ENCODE assay signal across 7 mouse cellular contexts in the genomic region with DNA sequence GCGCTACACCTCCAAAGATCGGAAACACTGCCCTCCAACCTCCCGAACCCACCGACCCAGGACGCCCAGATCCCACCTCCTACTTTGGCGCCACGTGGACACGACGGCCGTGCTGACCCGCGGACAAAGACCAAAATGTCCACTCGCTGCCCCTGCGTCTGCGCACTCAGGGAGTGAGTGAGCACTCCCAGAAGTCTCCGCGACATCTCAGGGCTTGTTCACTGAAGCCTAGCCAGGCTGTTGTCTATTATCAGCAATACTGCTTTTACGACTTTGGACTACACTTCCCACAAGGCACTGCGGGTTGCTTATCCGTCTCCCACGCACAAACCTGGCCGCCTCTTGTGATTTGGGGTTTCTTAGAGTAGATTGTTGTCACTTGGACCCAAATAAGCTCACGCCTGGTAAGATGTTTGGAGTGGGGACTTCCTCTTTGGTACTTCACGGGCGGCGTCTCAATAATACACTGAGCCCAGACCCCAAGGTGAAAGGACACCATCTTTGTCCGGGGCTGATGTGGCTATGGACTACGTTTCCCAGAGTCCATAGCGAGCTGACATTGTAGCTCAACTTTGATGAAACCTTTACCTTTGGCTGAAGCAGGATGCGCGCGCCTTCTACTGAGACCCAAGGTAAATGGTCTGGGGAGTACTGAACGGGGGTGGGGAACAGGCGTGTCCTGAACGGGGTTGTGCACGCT. TPM values are rescaled to one million over a fixed set of nuclear protein-coding genes. Genes with fewer than 3 reads are reported as not detected.
DNase-seq lines count a peak whose midpoint lies in the region; ATAC-seq and TF ChIP-seq lines count a peak whose summit lies in the region.

TSS of gene Zfp146 (minus strand) at position 168 of the 700 bp plus-strand sequence.

- ATAC-seq in embryonic facial prominence, embryonic 13.5 days (ENCODE audit: insufficient number of reproducible peaks, insufficient read depth, low FRiP score, low TSS enrichment, low read depth): peak; percentile 94
- ATAC-seq in limb, embryonic 12.5 days (ENCODE audit: insufficient number of reproducible peaks, insufficient read depth, low FRiP score, low TSS enrichment, low read depth): peak; percentile 94
- ATAC-seq in midbrain, embryonic 15.5 days (replicated peaks): peak; percentile 96

- H3K27me3 ChIP-seq in embryonic facial prominence, embryonic 13.5 days: no peaks in the 10 kb centered on the region
- no peaks in the 10 kb centered on the region for H3K27me3 ChIP-seq in kidney, adult 2 months (replicated peaks; ENCODE audit: control insufficient read depth, insufficient read depth, low read length)
- no peaks in the 10 kb centered on the region for H3K27me3 ChIP-seq in limb, embryonic 12.5 days
- no peaks in the 10 kb centered on the region for H3K27me3 ChIP-seq in midbrain, embryonic 15.5 days (replicated peaks)
- no peaks in the 10 kb centered on the region for H3K27me3 ChIP-seq in spleen, adult 2 months (ENCODE audit: control insufficient read depth, insufficient read depth, low read length)

- peaks cover 11% of the 10 kb centered on the region for H3K4me1 ChIP-seq in embryonic facial prominence, embryonic 13.5 days
- H3K4me1 ChIP-seq in kidney, adult 2 months (ENCODE audit: control insufficient read depth, insufficient read depth, low read length): peaks cover 6% of the 10 kb centered on the region; the same call in 1 of the 2 replicates
- peaks cover 9% of the 10 kb centered on the region for H3K4me1 ChIP-seq in limb, embryonic 12.5 days (replicated peaks)
- H3K4me1 ChIP-seq in midbrain, embryonic 15.5 days: peaks cover 27% of the 10 kb centered on the region
- H3K4me1 ChIP-seq in spleen, adult 2 months (ENCODE audit: control insufficient read depth, insufficient read depth, insufficient read length): peaks cover 5% of the 10 kb centered on the region

- peak within 1 kb of the TSS; percentile 86 for H3K27ac ChIP-seq in embryonic facial prominence, embryonic 13.5 days
- peak within 1 kb of the TSS; percentile 86 for H3K27ac ChIP-seq in kidney, adult 2 months (ENCODE audit: insufficient read depth, low read depth, low read length)
- H3K27ac ChIP-seq in limb, embryonic 12.5 days: peak within 1 kb of the TSS; percentile 91
- peak within 1 kb of the TSS; percentile 95 for H3K27ac ChIP-seq in midbrain, embryonic 15.5 days
- peak within 1 kb of the TSS; percentile 79 for H3K27ac ChIP-seq in spleen, adult 2 months (ENCODE audit: insufficient read depth, low read length)

- WGBS in embryonic facial prominence, embryonic 13.5 days: under 1% methylated on average over 36 of the region's 36 CpGs
- under 1% methylated on average over 36 of the region's 36 CpGs for WGBS in kidney, adult 2 months
- WGBS in limb, embryonic 12.5 days: under 1% methylated on average over 36 of the region's 36 CpGs
- under 1% methylated on average over 36 of the region's 36 CpGs for WGBS in midbrain, embryonic 15.5 days
- WGBS in spleen, adult 2 months: under 1% methylated on average over 36 of the region's 36 CpGs

- H3K4me2 ChIP-seq in embryonic facial prominence, embryonic 13.5 days: peak within 1 kb of the TSS; percentile 62
- peak within 1 kb of the TSS; percentile 65 for H3K4me2 ChIP-seq in limb, embryonic 12.5 days
- peak within 1 kb of the TSS; percentile 65 for H3K4me2 ChIP-seq in midbrain, embryonic 15.5 days

- DNase-seq in adrenal gland, postnatal 36 days: peak; percentile 92 to 93
- DNase-seq in heart, adult 18-20 months: peak; percentile 97 to 98
- DNase-seq in kidney, adult 2 months: peak; percentile 98
- DNase-seq in spleen, adult 2 months (ENCODE audit: low read depth in 1 of 2, low spot score in 2 of 2): peak; percentile 89 to 93

- peak within 1 kb of the TSS; percentile 63 for H3K4me3 ChIP-seq in embryonic facial prominence, embryonic 13.5 days
- peak within 1 kb of the TSS; percentile 70 for H3K4me3 ChIP-seq in kidney, adult 2 months (ENCODE audit: insufficient read depth, low read depth, low read length)
- H3K4me3 ChIP-seq in limb, embryonic 12.5 days (replicated peaks): peak within 1 kb of the TSS; percentile 66
- H3K4me3 ChIP-seq in midbrain, embryonic 15.5 days: peak within 1 kb of the TSS; percentile 71
- H3K4me3 ChIP-seq in spleen, adult 2 months (ENCODE audit: extremely low read depth, insufficient read depth, insufficient read length): peak within 1 kb of the TSS; percentile 88

- peaks cover 31% of the 10 kb centered on the region for H3K9me3 ChIP-seq in embryonic facial prominence, embryonic 13.5 days
- H3K9me3 ChIP-seq in limb, embryonic 12.5 days: peaks cover 32% of the 10 kb centered on the region
- H3K9me3 ChIP-seq in midbrain, embryonic 15.5 days: no peaks in the 10 kb centered on the region

- peak within 1 kb of the TSS; percentile 83 for H3K9ac ChIP-seq in embryonic facial prominence, embryonic 13.5 days
- peak within 1 kb of the TSS; percentile 84 for H3K9ac ChIP-seq in limb, embryonic 12.5 days (replicated peaks)
- H3K9ac ChIP-seq in midbrain, embryonic 15.5 days: peak within 1 kb of the TSS; percentile 63

- peak; percentile 71 for TF ChIP-seq POLR2A in kidney, adult 2 months (IDR thresholded peaks at IDR 0.05; ENCODE audit: low read depth, low read length)
- TF ChIP-seq POLR2A in spleen, adult 2 months (IDR thresholded peaks at IDR 0.05; ENCODE audit: low read depth, low read length): peak; percentile 60; the same call in 1 of the 2 replicates

- peaks cover 34% of the 10 kb centered on the region for H3K36me3 ChIP-seq in embryonic facial prominence, embryonic 13.5 days
- no peaks in the 10 kb centered on the region for H3K36me3 ChIP-seq in kidney, adult 2 months (ENCODE audit: control insufficient read depth, insufficient read depth, low read length)
- H3K36me3 ChIP-seq in limb, embryonic 12.5 days: peaks cover 41% of the 10 kb centered on the region
- H3K36me3 ChIP-seq in midbrain, embryonic 15.5 days (replicated peaks): peaks cover 12% of the 10 kb centered on the region
- H3K36me3 ChIP-seq in spleen, adult 2 months (ENCODE audit: control insufficient read depth, insufficient read depth, low read length): no peaks in the 10 kb centered on the region

- TF ChIP-seq CTCF in kidney, adult 2 months (conservative IDR thresholded peaks at IDR 0.05; ENCODE audit: insufficient read depth, insufficient read length, low read depth, low read length): no peak
- TF ChIP-seq CTCF in spleen, adult 2 months (IDR thresholded peaks at IDR 0.05; ENCODE audit: extremely low read depth, insufficient read depth, insufficient read length, insufficient replicate concordance): no peak

RNA-seq across cellular contexts. Expression of gene Zfp146, which starts in this region (rescaled TPM):
- total RNA-seq in adrenal gland, postnatal 36 days (2021): 10 to 100 TPM; 46.2 to 57.2 TPM
- polyA plus RNA-seq in embryonic facial prominence, embryonic 13.5 days (2015; fragmentation: Nextera tagmentation; extraction: Ambion mirVana): 23.7 and 24.2 TPM in 2 replicates
- total RNA-seq in heart, adult 18-20 months (2021): 10 to 100 TPM; 27.8 to 30.9 TPM
- polyA plus RNA-seq in kidney, adult 2 months (2012; rRNA removed): 11.1 and 11.8 TPM in 2 replicates
- 19.1 and 23.0 TPM in 2 replicates for polyA plus RNA-seq in limb, embryonic 12.5 days (2016; fragmentation: Nextera tagmentation; extraction: Ambion mirVana)
- polyA plus RNA-seq in midbrain, embryonic 15.5 days (2015; fragmentation: Nextera tagmentation; extraction: Ambion mirVana): 13.7 and 15.4 TPM in 2 replicates
- polyA plus RNA-seq in spleen, adult 2 months (2012; rRNA removed): 7.3 and 8.8 TPM in 2 replicates

Comparison
In these comparisons a context has a peak if more than half of its experiments do, and no peak if none do; other contexts are left out.
1. Peak in every context shown above with its lines: DNase-seq, ATAC-seq, H3K4me3 ChIP-seq and H3K27ac ChIP-seq.